Mouse (Mus musculus): ENCODE measurements around the gene C1ql1.

The C1ql1 gene

DNA sequence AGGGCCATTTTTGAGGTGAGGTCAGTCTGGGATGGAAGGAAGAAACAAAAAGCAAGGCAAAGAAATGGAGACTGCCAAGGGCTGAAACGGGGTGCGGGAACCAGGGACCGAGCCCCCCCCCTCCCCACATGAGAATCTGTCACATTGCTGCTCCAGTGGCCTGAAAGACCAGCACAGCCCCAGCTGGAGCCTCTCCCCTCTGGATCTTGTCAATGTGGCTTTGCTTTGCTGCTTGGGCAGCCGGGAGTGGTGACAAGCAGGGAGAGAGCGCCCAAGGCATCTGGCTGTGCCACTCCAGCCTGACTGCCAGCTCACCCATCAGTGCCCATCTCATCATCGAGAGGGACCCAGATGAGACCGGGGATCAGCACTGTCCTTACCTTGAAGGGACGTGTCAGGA is 11.2 kb upstream of the C1ql1 start:
- DNase-seq: no peak

DNA sequence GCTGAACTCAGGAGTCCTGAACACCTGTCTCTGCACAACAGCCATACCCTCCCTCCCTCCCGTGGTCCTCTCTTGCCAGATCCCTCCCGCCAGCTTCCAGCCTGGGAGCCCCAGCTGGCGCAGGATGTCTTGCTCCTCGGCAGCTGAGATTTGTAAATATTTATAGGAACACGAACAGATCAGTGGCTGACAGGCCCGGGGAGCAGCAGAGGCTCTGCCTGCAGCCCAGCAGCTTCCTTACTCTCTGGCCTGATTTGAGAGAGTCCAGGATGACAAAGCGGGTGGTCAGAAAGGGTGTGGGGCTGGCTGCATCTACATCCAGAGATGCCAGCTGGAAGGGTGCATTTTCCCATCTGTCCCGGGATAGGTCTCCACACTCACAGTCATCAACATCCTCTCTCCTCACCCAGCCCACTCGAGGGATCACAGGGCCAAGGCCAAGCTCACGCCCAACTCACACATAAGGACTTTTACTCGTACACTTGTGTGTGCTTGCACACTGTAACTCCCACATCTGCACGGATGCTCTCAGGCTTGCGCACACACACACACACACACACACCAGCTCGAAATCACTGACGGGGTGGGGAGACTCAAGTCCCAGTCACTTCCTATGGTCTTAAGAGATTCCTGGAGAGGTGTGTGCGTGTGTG is 10.6 kb upstream of the C1ql1 start:
- DNase-seq: no peak

DNA sequence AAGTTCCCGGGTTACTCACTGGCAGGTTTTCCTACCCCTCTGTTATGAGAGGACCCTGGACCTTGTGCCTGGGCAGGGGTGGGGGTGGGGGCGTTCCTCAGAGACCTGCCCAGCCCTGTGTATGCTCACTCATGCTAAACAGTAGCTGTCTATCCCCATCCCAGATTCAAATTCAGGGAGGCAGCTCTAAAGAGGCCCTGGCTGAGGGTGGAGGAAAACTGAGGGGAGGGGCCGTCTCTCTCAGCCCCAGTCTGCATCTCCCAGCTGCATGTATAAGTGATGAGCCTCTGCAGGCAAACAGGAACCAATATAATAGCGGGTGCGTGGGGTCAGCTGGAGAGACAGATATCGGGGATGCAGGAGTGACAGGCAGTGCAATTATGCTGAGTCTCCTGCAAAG is 6.4 kb upstream of the C1ql1 start:
- DNase-seq: no peak

DNA sequence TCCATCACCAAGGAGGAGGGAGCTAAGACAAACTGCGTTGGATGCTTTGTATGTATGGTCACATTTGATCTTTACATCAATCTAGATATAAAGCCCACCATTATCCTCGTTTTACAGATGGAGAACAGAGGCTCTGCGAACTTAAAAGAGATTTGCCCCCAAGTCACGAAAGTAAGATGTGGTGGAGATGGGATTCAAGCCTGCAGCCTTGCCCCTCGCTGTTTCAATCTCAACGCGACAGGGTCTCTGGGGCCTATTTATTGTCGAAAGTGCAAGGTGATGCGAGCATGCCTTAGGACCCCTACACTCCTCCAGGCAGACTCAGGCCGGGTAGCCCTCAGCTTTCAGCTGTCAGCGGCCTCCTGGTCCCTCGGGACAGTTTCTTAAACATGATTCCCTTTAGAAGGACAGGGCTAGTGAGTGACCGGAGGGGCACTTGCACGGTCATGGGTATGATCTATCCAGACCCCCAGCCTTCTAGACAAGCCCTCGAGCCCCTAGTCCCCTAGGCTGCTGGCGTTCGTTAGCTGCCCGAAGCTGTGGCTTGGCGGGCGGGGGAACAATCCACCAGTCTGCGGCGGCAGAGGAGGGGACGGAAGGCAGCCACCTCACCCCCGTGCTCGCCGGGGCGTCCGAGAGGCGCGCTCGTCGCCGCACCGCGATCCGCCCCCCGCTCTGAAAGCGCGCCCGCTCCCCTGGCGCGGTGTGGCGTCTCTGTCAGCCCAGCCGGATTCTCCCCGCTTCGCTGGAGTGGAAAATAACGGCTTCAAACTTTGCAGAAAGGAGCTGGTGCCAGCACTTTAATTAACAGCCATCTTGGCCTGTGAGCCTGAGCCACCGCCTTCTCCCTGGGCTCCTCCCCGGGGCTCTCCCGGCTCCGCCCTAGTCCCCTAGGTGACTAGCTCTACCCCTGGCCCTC is 1.8 kb upstream of the C1ql1 start:
- DNase-seq: peak; percentile 69

- DNase-seq: no peak
These were observed 480 bp upstream of the C1ql1 start for GRCm38 (mm10) chr11:102946992-102947343.

DNA sequence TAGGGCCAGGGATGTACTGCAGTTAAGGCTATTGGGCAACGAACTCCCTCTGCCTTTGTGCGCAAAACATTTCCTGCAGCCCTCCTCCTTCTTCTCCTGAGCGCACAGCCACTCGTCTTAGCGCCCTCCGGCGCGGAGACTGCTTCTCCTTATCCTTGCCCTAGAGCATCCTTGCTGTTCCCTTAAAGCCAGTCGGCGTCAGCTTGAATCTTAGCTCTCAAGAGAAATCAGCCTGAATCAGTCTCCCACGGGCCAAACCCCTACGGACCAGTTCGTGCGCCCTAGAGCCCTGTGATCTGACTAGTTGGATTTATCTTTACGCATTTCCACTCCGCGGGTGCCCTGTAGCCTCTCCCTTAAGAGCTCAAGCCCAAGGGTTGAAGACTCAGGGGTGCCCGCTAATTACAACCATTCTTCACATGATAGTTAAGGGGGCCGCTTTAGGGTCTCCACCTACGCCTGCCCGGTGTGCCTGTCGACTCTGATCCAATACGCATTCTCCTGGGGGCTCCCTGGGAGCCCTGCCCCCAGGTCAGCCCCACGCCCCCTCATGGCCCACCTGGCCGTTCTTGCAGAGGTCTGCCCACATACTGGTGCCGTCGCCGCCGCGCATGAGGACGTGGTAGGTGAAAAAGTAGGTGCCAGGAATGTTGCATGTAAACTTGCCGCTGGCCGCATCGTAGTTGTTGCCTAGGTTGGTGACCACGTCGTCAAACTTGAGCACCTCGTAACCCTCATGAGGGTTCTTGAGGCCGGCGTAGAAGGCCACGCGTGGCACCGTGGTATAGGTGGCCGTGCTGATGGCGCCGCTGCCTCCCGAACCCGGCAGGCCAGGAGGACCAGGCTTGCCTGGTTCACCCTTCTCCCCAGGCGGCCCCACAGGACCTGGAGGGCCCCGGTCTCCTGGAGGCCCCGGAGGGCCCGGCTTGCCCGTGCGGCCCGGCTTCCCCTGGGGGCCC is 903 bp downstream of the C1ql1 start:
- DNase-seq: no peak

- no peak for DNase-seq
These were observed 5.3 kb downstream of the C1ql1 start for GRCm38 (mm10) chr11:102941236-102941635.

GRCm38 (mm10) chr11:102939024-102939675 is 7.3 kb downstream of the C1ql1 start:
- no peak for DNase-seq

- DNase-seq: no peak
These were observed 8.8 kb downstream of the C1ql1 start for GRCm38 (mm10) chr11:102937529-102938182.

GRCm38 (mm10) chr11:102936272-102936671 is 10.2 kb downstream of the C1ql1 start:
- no peak for DNase-seq

DNA sequence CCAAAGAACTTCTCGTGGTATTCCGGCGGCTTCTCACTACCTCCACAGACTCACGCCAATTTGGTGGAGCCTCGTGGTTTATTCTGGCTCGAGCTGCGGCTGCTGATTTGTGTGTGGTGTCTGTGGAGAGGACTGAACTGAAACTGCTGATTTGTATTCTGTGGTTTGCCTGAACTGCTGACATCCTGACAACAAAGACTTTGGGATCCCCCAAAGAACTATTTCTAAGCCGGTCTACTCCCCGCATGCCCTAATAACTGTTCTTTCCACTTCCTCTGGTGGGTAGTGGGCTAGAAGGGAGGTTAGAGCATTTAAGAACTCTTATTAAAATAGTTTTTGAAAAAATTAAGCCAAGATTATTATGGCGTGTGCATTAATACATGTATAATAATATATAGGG is 15.8 kb downstream of the C1ql1 start:
- no peak for DNase-seq

DNA sequence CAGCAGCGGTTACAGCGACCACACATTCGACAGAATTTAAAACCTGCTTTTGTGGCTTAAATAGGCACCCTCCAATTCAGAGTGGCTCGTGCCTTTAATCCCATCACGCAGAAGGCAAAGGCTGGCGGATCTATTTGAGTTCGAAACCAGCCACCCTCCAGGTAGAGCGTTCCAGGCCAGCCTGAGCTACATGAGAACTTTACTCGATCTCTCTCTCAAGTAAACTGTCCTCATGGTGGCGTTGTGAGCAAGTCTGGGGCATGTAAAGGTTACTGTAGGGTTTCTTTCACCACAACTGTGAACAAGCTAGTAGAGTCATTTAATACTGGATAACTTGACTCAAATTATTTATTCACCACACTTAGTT is 21.2 kb downstream of the C1ql1 start:
- DNase-seq: no peak

DNA sequence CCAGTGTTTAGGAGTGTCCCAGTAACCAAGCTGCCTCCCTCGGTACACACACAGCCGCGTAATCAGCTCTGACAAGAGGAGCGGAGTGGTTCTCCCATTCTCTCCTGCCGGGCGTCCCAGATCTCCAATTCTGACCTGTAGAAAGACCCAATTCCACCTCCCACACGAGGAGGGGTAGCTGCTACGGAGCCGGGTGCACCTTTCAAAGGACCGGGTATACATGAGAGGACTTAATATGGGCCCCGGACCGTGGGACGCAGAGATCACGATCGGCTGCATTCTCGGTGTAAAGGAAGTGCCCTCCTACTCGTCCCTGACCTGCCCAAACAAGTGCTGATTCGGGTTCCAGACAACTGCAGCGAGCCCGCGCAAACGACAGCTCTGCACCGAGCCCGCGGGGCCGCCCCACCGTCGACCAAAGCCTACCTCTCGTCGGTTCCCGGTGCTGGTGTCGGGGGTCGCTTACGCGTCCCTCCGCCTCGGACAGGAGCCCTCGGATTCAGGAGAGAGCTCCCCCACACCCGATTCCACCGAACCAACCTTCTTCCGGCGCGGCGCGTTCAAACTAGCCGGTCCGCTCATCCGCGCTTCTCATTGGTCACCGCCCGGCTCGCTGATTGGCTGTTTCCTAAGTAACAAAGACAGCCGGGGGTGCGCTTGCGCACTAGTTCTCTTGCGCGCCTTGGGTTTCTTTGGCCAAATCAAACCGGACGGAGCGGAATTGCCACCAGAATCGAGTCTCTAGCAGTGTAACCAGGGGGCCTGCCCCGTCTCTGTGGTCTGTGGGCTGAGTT is 21.7 kb downstream of the C1ql1 start, which contains the start of gene Kif18b:
Kif18b (minus strand) TSS at position 568 of the 794 bp plus-strand sequence.
- peak; percentile 93 for DNase-seq

DNA sequence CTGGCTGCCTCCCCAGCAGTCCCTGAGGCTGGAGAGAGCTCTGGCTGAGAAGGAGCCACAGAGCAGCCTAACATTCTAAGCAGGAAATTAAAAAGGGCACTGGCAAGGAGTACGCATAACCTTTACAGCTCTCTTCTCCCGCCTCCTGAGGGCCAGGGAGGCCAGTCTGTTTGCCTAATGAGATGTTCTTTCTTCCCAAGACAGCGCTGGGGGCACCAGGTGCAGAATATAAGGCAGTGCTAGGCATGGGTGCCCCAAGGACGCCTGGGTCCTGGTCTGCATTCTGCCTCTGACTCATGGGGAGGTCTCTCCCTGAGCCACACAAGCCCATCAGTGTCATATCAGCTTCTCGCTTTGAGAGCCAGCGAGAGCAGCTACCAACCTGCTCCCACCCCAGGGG is 25.0 kb downstream of the C1ql1 start:
- DNase-seq: no peak

GRCm38 (mm10) chr11:102918077-102918476 is 28.4 kb downstream of the C1ql1 start:
- DNase-seq: no peak

- DNase-seq: no peak
These were observed 31.1 kb downstream of the C1ql1 start for GRCm38 (mm10) chr11:102915380-102915779.

DNA sequence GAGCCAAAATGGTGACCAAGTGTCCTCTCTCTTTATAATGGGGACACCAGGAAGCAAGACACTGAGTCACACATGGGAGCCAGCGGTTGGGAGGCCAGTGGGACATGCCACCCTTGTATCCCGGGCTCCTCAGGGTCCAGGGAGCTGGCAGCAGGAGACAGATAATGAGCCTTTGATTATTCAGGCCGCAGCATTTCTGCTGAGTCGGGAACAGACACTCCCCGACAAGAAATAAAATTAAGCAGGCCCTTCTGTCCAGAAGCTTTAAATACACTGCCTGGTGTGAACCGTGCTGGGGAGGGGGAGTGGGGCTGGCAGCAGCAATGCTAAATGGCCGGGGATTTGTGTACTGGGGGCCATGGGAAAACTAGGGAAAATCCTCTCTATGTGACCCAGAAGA is 35.1 kb downstream of the C1ql1 start:
- no peak for DNase-seq

DNA sequence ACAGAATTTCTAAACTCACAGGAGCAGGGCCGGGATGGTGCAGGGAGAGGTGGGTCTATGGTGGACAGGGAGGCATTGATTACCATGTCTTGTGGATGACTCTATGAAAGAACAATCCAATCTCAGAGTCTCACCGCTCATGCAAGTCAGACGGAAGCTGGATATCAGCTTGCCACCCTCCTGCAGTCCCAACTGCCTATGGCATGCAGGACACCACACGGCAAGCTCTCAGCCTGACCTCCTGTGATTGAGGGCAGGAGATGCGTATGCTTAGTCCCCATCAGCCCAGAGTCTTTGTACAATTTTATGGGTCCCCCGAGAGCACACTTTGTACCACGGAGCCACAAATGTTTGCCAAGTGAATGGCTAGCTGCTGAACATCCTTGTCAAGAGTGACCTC is 42.8 kb downstream of the C1ql1 start:
- no peak for DNase-seq

DNA sequence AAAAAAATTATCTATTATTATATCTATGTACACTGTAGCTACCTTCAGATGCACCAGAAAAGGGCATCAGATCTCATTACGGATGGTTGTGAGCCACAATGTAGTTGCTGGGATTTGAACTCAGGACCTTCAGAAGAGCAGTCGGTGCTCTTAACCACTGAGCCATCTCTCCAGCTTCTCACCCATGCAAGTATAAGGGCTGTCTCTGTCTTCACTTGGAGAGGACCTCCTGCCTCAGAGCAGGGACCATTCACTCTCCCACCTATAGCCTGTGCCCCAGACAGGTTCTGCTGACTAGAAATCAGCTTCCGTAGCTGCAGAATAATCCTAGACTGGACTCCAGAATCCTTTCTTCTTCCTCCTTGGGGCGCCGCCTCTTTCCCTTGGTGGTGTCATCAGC is 44.4 kb downstream of the C1ql1 start:
- DNase-seq: no peak

DNA sequence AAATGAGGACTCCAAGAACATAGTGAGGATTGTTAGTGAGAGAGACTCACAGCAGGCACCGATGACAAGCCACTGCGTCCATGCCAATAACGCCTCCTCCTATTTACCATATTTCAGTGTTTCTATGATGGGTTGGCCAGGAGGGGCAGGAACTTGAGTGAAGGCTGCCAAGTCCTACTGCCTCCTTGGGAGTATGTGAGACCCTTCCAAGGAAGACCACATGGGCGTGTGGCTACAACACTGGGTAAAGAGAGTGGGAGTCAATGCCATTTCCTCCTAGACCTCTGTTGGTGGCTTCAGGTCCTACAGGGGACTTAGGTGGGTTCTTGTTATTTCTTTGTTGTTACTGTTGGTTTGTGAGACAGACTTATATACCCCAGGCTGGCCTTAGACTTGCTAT is 45.3 kb downstream of the C1ql1 start:
- no peak for DNase-seq

DNA sequence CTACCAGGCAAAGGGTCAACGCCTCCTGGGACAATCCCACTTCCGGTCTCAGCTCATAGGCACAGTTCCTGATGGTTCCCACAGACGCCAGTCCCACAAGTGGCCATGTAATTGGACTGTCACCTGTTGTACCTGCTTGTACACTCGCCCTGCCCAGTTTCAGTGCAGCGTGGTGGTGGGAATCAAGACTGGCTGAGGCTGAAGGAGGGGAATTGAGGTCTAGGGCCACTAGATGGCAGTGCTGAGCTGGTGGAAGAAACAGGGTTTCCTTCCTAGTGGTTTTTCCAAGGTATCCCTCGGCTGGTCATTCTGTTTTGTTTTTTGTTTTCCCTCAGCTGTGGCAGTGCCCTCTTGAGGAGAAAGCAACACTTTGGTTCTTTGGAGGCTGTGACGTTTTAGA is 45.7 kb downstream of the C1ql1 start, which contains the start of gene Gfap:
Gfap (minus strand) TSS at position 150 of the 400 bp plus-strand sequence.
- DNase-seq: peak; percentile 49

Measured in kidney, adult 11 months (tissue).